Mouse (Mus musculus): ENCODE results near the gene Aco2. TPM values are rescaled to one million over a fixed set of nuclear protein-coding genes. Genes with fewer than 3 reads are reported as not detected.

The Aco2 gene
- polyA plus RNA-seq, 1 experiment from 2014 or later: 298 TPM

DNA sequence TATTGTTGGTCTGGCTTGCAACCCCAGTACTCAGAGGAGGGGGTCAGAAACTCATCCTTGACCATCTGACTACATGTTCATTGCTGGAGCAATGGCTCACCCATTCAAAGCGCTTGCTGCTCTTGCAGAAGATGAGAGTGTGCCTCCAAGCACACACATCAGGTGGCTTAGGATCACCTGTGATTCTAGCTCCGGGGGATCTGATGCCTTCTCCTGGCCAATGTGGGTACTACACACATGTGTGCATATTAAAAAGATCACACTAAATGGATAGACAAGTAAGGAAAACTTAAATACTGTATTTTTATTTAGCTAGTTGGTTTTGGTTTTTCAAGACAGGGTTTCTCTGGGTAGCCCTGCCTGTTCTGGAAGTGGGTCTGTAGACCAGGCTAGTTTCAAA, 68.9 kb downstream of the Aco2 start:
- ATAC-seq (ENCODE audit: low FRiP score): no peak
- WGBS: 93% methylated on average over 2 of the region's 2 CpGs

DNA sequence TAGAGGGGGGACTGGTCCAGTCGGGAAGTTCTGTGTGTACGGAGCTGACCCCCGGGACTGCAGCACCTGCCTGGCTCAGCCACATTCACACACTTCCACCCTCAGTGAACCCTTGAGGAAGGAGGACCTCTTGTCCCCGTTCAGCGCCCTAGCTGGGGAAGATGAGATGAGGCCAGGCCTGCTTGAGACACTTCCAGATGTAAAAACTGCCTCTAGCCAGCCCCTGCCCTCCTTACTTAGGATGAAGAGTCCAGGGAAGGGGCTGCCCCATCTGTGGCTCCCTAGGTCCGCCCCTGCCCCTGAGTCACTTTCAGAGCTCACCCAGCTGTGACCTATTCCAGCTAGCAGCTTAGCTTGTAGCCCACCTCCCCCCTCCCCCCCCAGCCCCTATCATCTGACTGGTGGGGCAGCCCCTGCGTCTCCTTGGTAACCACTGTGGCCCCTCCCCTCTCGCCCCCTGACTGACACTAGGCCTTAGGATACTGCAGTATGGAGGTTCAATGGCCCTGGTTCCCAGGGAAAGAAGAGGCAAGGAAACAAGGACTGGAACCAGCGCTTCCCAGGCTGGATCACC, 71.2 kb downstream of the Aco2 start:
- Histone ChIP-seq H3K4me1 (peaks cover 26% of the 10 kb centered on the region), H3K4me3 (replicated peaks) (no peak overlapping the region), H3K9me3 (replicated peaks) (no peaks in the 10 kb centered on the region), H3K27me3 (replicated peaks) (no peaks in the 10 kb centered on the region), H3K27ac (replicated peaks) (no peak overlapping the region), H3K4me2 (no peak overlapping the region), H3K36me3 (peaks cover 27% of the 10 kb centered on the region), H3K9ac (replicated peaks) (no peak overlapping the region)
- 0 out of 2 replicates have a peak, but pooled peaks have one; percentile 19 for ATAC-seq (ENCODE audit: low FRiP score)
- 9% methylated on average over 9 of the region's 9 CpGs for WGBS

More for the DNA sequence above, 68.9 kb downstream of the Aco2 start:
- H3K4me3 ChIP-seq (replicated peaks): no peak overlapping the region
- no peaks in the 10 kb centered on the region for H3K27me3 ChIP-seq (replicated peaks)
- no peak overlapping the region for H3K4me2 ChIP-seq
- H3K27ac ChIP-seq (replicated peaks): no peak overlapping the region
- no peak overlapping the region for H3K9ac ChIP-seq (replicated peaks)
- H3K4me1 ChIP-seq: peaks cover 48% of the 10 kb centered on the region
- H3K9me3 ChIP-seq (replicated peaks): no peaks in the 10 kb centered on the region
- H3K36me3 ChIP-seq: peaks cover 5% of the 10 kb centered on the region; the same call in 1 of the 2 replicates

DNA sequence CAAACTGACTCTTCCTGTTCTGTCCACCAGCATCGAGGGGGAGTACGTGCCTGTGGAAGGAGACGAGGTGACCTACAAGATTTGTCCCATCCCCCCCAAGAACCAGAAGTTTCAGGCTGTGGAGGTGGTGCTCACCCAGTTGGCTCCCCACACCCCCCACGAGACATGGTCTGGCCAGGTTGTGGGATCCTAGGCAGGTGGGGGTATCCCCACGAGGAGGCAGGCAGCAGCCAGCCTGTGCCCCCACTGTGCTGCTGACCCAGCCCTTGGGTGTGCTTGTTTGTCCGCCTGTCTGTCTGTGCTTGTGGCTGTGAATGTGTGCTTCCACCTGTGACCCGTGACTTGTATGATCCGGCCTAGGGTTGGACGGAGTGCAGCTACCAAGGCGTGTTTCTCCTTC, 77.0 kb downstream of the Aco2 start:
- no peaks in the 10 kb centered on the region for H3K4me1 ChIP-seq
- H3K27me3 ChIP-seq (replicated peaks): no peaks in the 10 kb centered on the region
- WGBS: 87% methylated on average over 10 of the region's 10 CpGs
- no peaks in the 10 kb centered on the region for H3K9me3 ChIP-seq (replicated peaks)
- no peak overlapping the region for H3K4me3 ChIP-seq (replicated peaks)
- peaks cover 73% of the 10 kb centered on the region for H3K36me3 ChIP-seq
- no peak overlapping the region for H3K4me2 ChIP-seq
- H3K27ac ChIP-seq (replicated peaks): no peak overlapping the region
- H3K9ac ChIP-seq (replicated peaks): no peak overlapping the region
- no peak for ATAC-seq (ENCODE audit: low FRiP score)

DNA sequence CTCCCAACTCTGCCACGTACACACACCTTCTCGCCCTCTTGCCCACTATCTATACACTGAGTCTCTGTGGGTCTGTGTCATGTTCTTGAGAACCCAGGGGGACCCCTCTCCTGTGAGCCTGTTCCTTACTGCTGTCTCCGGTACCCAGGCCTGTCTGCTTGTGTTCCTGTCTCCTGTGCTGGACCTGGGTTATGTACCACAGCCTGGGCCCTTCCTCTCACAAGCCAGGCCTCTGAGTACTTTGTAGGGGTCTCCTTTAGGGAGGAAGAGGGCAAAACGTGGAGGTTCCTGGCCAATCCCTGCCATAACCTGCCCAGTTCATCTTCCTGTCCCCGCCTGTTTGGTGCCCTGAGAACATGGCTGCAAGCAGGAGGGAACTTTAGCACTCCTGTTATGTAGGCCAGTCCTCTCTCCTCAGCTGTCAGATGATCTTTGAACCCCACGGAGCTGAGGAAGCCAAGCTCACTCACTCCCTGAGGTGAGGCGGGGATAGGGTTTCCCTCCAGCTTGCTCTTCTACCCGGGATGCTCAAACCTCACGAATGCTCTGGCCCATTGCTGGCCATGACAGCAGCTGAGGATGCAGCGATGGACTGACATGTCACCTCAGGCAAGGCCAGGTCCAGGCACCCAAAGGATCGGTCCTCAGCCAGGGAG, 77.5 kb downstream of the Aco2 start:
- Histone ChIP-seq H3K27ac (replicated peaks) (no peak overlapping the region), H3K4me1 (no peaks in the 10 kb centered on the region), H3K9me3 (replicated peaks) (no peaks in the 10 kb centered on the region), H3K36me3 (peaks cover 78% of the 10 kb centered on the region), H3K9ac (replicated peaks) (no peak overlapping the region), H3K27me3 (replicated peaks) (no peaks in the 10 kb centered on the region), H3K4me3 (replicated peaks) (no peak overlapping the region), H3K4me2 (no peak overlapping the region)
- ATAC-seq (ENCODE audit: low FRiP score): no peak
- WGBS: 77% methylated on average over 11 of the region's 11 CpGs

DNA sequence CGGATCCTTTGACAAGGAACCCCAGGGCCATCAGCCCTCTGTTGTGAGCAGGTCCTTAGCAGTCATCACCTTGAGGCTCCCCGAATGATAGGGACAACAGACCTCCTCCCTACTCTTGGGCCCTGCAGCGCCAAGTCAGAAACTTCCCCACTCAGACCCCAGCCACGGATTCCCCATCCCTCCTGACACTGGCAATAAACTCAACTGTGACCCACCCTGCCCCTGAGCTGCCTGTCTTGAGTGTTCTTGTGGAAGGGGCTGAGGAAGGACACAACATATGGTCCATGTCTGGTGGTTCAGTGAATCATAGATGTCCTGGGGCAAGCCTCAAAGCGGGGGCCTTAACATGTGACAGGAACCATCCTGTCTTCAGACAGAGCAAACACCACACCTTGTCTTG, 78.6 kb downstream of the Aco2 start:
- Histone ChIP-seq H3K27me3 (replicated peaks) (no peaks in the 10 kb centered on the region), H3K9ac (replicated peaks) (no peak overlapping the region), H3K4me2 (no peak overlapping the region), H3K4me1 (no peaks in the 10 kb centered on the region), H3K27ac (replicated peaks) (no peak overlapping the region), H3K36me3 (peaks cover 90% of the 10 kb centered on the region), H3K4me3 (replicated peaks) (no peak overlapping the region), H3K9me3 (replicated peaks) (no peaks in the 10 kb centered on the region)
- WGBS: 88% methylated on average over 5 of the region's 5 CpGs
- ATAC-seq (ENCODE audit: low FRiP score): no peak

DNA sequence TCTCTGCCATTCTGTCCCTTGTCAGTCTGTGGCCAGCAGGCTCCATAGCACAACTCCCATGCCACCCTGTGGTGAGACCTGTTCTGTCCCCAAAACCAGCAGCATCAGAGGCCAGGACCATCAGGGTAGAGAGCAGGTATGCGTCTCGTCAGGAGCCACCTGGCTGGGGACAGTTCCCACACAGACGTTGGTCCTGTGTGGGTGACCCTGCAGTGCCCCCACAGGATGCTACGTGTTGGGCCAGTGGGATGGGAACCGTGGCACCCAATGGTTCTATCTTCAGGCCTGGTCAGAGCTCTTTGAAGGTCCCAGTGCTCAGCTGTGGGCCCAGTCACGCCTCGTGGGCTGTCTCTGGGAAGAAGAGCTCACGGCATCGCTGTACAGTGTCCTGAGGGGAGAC, 79.0 kb downstream of the Aco2 start:
- Histone ChIP-seq H3K4me1 (no peaks in the 10 kb centered on the region), H3K9me3 (replicated peaks) (no peaks in the 10 kb centered on the region), H3K27me3 (replicated peaks) (no peaks in the 10 kb centered on the region), H3K36me3 (peaks cover 87% of the 10 kb centered on the region), H3K9ac (replicated peaks) (no peak overlapping the region), H3K4me3 (replicated peaks) (no peak overlapping the region), H3K27ac (replicated peaks) (no peak overlapping the region), H3K4me2 (no peak overlapping the region)
- ATAC-seq (ENCODE audit: low FRiP score): no peak
- WGBS: 88% methylated on average over 9 of the region's 9 CpGs

DNA sequence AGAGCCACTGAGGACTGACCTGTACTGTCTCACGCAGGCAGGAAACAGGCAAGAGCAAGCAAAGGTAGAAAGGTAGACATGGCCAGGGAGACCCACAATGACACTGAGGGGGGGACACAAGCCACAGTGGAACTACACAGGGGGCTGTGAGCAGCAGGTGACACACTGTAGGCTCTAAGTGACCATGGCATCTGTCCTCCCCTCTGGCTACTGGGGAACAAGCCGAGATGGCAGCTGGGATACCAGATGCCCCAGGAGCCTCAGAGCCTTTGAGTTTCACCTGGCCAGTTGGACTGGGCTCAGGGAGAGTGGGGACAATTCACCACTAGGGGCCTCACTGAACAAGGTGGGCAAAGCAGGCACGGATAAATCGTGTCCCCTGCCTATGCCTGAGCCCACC, 80.2 kb downstream of the Aco2 start:
- Histone ChIP-seq H3K4me1 (no peaks in the 10 kb centered on the region), H3K4me2 (no peak overlapping the region), H3K27me3 (replicated peaks) (no peaks in the 10 kb centered on the region), H3K4me3 (replicated peaks) (no peak overlapping the region), H3K9me3 (replicated peaks) (no peaks in the 10 kb centered on the region), H3K36me3 (peaks cover 75% of the 10 kb centered on the region), H3K27ac (replicated peaks) (no peak overlapping the region), H3K9ac (replicated peaks) (no peak overlapping the region)
- ATAC-seq (ENCODE audit: low FRiP score): no peak
- WGBS: 85% methylated on average over 4 of the region's 4 CpGs

DNA sequence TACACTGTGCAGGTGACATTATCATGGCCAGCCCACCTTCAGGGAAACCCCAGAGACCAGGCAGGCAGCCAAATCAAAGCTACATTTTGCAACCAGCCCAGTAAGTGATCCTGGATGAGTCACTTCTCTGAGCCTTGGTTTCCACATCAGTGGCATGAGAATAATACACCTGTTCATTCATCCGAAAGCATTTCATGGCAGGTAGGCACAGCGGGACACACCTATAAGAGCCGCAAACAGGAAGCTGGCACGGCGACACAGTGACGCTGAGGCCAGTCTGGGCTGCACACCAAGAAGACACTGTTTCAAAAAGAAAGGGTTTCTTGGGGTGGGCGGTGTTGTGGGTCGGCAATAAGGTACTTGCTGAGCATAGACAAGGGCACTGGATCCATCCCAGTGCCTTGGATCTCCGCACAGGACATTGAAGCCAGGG, 82.1 kb downstream of the Aco2 start:
- Histone ChIP-seq H3K4me1 (peaks cover 4% of the 10 kb centered on the region), H3K9ac (replicated peaks) (no peak overlapping the region)

DNA sequence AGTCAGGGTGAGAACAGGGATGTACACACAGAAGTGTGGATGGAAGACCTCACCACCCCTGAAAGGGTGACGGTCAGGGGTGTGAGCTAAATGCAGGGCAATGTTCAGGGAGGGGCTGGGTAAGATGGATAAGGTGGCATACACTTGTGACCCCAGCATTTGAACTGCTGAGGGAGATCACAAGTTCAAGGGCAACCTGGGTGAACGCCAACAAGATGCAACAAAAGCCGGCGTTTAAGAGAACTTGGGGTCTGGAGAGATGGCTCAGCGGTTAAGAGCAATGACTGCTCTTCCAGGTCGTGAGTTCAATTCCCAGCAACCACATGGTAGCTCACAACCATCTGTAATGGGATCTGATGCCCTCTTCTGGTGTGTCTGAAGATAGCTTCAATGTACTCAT, 82.6 kb downstream of the Aco2 start:
- Histone ChIP-seq H3K27me3 (replicated peaks) (no peaks in the 10 kb centered on the region), H3K9me3 (replicated peaks) (no peaks in the 10 kb centered on the region), H3K4me1 (peaks cover 9% of the 10 kb centered on the region), H3K4me2 (no peak overlapping the region), H3K27ac (replicated peaks) (no peak overlapping the region), H3K4me3 (replicated peaks) (no peak overlapping the region), H3K9ac (replicated peaks) (no peak overlapping the region), H3K36me3 (peaks cover 53% of the 10 kb centered on the region)
- ATAC-seq (ENCODE audit: low FRiP score): no peak
- whole genome bisulfite sequencing: 95% methylated on average over 6 of the region's 6 CpGs

More for the DNA sequence above, 82.1 kb downstream of the Aco2 start:
- H3K36me3 ChIP-seq: peaks cover 58% of the 10 kb centered on the region
- H3K4me3 ChIP-seq (replicated peaks): no peak overlapping the region
- WGBS: 96% methylated on average over 9 of the region's 9 CpGs
- H3K27ac ChIP-seq (replicated peaks): no peak overlapping the region
- H3K9me3 ChIP-seq (replicated peaks): no peaks in the 10 kb centered on the region
- no peak overlapping the region for H3K4me2 ChIP-seq
- ATAC-seq (ENCODE audit: low FRiP score): no peak
- no peaks in the 10 kb centered on the region for H3K27me3 ChIP-seq (replicated peaks)

DNA sequence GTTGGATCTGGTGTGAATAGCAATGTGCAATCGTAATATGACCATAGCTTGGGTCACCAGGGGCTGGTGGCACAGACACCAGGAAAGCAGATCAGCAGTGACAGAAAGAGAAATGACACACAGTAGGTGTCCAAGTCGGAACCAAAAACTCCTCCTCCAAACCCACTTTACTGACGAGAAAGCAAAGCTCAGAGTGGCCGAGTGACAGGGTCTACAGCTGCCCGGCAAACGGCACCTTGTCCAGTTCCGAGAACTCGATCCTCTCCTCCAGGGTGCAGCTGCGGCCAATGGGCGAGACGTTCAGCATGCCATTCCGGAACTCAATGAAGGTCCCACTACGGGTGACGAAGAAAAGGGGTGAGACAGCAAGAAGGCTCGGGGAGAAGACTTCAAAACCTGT, 83.3 kb downstream of the Aco2 start:
- Histone ChIP-seq H3K9me3 (replicated peaks) (no peaks in the 10 kb centered on the region), H3K9ac (replicated peaks) (no peak overlapping the region), H3K4me1 (peaks cover 15% of the 10 kb centered on the region), H3K4me3 (replicated peaks) (no peak overlapping the region), H3K27me3 (replicated peaks) (no peaks in the 10 kb centered on the region), H3K4me2 (no peak overlapping the region), H3K27ac (replicated peaks) (no peak overlapping the region), H3K36me3 (peaks cover 46% of the 10 kb centered on the region)
- no peak for ATAC-seq (ENCODE audit: low FRiP score)
- WGBS: 92% methylated on average over 15 of the region's 15 CpGs

DNA sequence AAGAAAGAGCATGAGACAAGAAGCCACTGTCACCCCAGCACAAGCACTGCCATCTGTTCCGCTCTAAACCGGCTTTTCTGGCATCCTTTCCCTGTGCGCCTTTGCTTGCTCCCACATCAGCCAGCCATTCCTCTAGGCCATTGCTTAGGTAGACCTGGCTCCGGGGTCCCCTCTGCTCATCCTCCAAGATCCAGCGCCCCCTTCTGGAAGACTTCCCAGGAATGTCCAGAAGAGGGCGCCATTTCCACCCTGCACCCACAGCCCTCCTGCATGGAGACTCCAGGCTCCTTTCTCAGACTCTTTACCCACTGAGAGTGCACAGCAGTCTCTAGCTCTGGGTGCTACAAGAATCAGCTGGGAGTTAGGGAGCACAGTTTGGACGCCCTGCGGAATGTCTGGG, 84.3 kb downstream of the Aco2 start:
- ATAC-seq (ENCODE audit: low FRiP score): no peak
- Histone ChIP-seq H3K4me2 (no peak overlapping the region), H3K4me1 (peaks cover 16% of the 10 kb centered on the region), H3K27ac (replicated peaks) (no peak overlapping the region), H3K36me3 (peaks cover 35% of the 10 kb centered on the region), H3K9me3 (replicated peaks) (no peaks in the 10 kb centered on the region), H3K9ac (replicated peaks) (no peak overlapping the region), H3K27me3 (replicated peaks) (no peaks in the 10 kb centered on the region), H3K4me3 (replicated peaks) (no peak overlapping the region)
- 61% methylated on average over 8 of the region's 8 CpGs for WGBS

DNA sequence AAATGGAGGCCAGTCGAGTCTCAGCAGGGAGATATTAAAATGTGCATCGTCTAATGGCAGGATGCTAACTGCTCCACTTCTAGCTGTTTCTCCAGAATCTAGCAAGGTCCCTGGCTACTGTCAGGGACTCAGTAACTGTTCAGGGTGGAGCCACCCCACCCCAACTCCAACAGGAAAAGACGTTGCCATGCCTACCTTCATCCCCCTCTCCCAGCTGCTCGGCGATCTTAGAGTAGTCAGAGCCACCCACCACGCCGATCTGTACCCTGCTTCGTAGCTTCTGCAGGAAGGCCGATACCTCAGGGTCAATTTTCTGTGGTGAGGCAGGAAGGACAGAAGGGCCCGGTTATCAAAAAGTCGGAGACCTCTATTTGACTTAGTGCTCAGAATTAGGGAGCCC, 85.5 kb downstream of the Aco2 start:
- peaks cover 25% of the 10 kb centered on the region for H3K36me3 ChIP-seq
- no peak overlapping the region for H3K27ac ChIP-seq (replicated peaks)
- H3K4me2 ChIP-seq: no peak overlapping the region
- 90% methylated on average over 11 of the region's 11 CpGs for WGBS
- H3K27me3 ChIP-seq (replicated peaks): no peaks in the 10 kb centered on the region
- peaks cover 18% of the 10 kb centered on the region for H3K4me1 ChIP-seq
- H3K9me3 ChIP-seq (replicated peaks): no peaks in the 10 kb centered on the region
- no peak for ATAC-seq (ENCODE audit: low FRiP score)
- H3K9ac ChIP-seq (replicated peaks): no peak overlapping the region
- H3K4me3 ChIP-seq (replicated peaks): no peak overlapping the region
